Mouse (Mus musculus) neural tube, embryonic 11.5 days (tissue): ENCODE data around the gene Glp2r. TPM values are rescaled to one million over a fixed set of nuclear protein-coding genes. Genes with fewer than 3 reads are reported as not detected.

Experiments used
- ATAC-seq: fragments of 200-750 bp; cut with Nextera tagmentation; 2 replicates; pipeline ENCODE4 v1.8.0; 2017; ENCODE audit warnings: moderate number of reproducible peaks, mild to moderate bottlenecking, moderate TSS enrichment, moderate library complexity; ENCODE audit not compliant: insufficient read depth, low FRiP score, low TSS enrichment
- DNase-seq: peaks from one replicate; pipeline ENCODE4 v3.0.0-alpha.2; 2015; ENCODE audit warnings: low spot score
- H3K27ac ChIP-seq: fragments of 300-500 bp; sonication (generic); 2 replicates; pipeline ENCODE4 v1.5.1; 2014; ENCODE audit warnings: low read depth, mild to moderate bottlenecking, low read length
- H3K27me3 ChIP-seq: fragments of 300-500 bp; sonication (generic); 2 replicates; pipeline ENCODE4 v1.6.1; 2014; ENCODE audit warnings: mild to moderate bottlenecking, low read length, mixed read lengths; ENCODE audit not compliant: control insufficient read depth, insufficient read depth
- H3K36me3 ChIP-seq: fragments of 300-500 bp; sonication (generic); 2 replicates; pipeline ENCODE4 v1.6.1; 2014; ENCODE audit warnings: mild to moderate bottlenecking, low read length, moderate library complexity, mixed read lengths; ENCODE audit not compliant: control insufficient read depth, insufficient read depth
- H3K4me1 ChIP-seq: fragments of 300-500 bp; sonication (generic); 2 replicates; pipeline ENCODE4 v1.6.1; 2014; ENCODE audit warnings: low read length, mixed read lengths; ENCODE audit not compliant: control insufficient read depth, insufficient read depth
- H3K4me2 ChIP-seq: fragments of 300-500 bp; sonication (generic); 2 replicates; pipeline ENCODE4 v1.6.1; 2014; ENCODE audit warnings: low read depth, mild to moderate bottlenecking, moderate library complexity
- H3K4me3 ChIP-seq: fragments of 300-500 bp; sonication (generic); 2 replicates; pipeline ENCODE4 v1.5.1; 2014; ENCODE audit warnings: low read depth, low read length
- H3K9ac ChIP-seq: fragments of 300-500 bp; sonication (generic); 2 replicates; pipeline ENCODE4 v1.6.1; 2014; ENCODE audit warnings: mild to moderate bottlenecking, low read length
- H3K9me3 ChIP-seq: fragments of 300-500 bp; sonication (generic); 2 replicates; pipeline ENCODE4 v1.6.1; 2016; ENCODE audit warnings: low read length; ENCODE audit not compliant: control insufficient read depth
- WGBS: fragments of 180-500 bp; shearing (Covaris S2); extraction: QIAGEN DNeasy Blood & Tissue Kit; methylation state at CpG from one replicate; pipeline ENCODE4 v1.1.7; 2014; 5-methylcytosine and 5-hydroxymethylcytosine counted together
- polyA plus RNA-seq: library from polyadenylated mRNA; unstranded; fragments of >200 nt; fragmentation: Nextera tagmentation; extraction: Ambion mirVana; gene quantifications from 2 replicates; pipeline ENCODE4 v1.2.1, GENCODE M21; 2014

The Glp2r gene
- polyA plus RNA-seq, 1 experiment from 2014 or later: not detected

DNA sequence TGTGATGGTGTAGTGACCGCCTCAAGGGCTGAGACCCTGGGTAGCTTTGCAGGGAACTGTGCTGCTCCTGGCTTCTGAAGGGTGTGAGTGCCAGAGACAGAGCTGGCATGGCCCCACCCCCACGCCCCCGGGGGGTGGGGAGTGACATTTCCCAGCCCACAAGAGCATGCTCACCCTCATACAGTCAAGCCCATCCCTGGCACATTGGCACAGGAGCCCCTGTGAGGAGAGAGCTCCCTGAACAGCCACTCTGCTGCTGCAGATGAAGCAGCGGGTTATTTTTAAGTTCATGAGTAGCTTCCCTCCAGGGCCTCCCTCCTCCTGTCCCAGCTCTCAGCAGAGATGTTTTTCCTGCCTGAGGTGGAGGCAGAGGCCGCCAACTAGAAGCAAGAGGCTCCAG, 98.8 kb downstream of the Glp2r start:
- Histone ChIP-seq H3K4me1 (no peaks in the 10 kb centered on the region), H3K4me2 (no peak overlapping the region), H3K36me3 (no peaks in the 10 kb centered on the region), H3K27ac (no peak overlapping the region), H3K9ac (no peak overlapping the region), H3K9me3 (no peaks in the 10 kb centered on the region), H3K4me3 (no peak overlapping the region), H3K27me3 (no peaks in the 10 kb centered on the region)
- no peak for DNase-seq
- 79% methylated on average over 5 of the region's 5 CpGs for WGBS
- no peak for ATAC-seq

DNA sequence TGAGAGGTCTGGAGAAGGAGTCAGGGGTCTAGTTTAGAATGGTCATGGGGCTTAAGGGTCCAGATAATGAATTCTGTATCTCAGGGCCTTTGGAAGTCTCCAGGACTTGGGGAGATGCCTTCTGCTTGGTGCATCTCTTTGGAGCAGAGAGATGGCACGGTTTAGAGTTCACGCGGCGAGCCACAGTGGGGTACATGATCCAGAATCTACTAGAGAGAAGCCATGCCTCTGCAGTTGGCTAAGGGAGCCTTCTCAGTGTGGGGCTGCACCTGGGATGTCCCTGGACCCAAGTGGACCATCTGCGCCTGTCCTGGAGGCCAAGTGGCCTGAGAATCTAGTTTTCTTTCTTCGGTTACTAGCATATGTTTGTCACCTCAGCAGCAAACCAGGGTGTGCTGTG, 100.9 kb downstream of the Glp2r start:
- Histone ChIP-seq H3K27me3 (no peaks in the 10 kb centered on the region), H3K4me1 (no peaks in the 10 kb centered on the region), H3K4me2 (no peak overlapping the region), H3K36me3 (no peaks in the 10 kb centered on the region), H3K4me3 (no peak overlapping the region), H3K27ac (no peak overlapping the region), H3K9me3 (no peaks in the 10 kb centered on the region), H3K9ac (no peak overlapping the region)
- ATAC-seq: no peak
- WGBS: 98% methylated on average over 6 of the region's 6 CpGs
- DNase-seq: no peak

DNA sequence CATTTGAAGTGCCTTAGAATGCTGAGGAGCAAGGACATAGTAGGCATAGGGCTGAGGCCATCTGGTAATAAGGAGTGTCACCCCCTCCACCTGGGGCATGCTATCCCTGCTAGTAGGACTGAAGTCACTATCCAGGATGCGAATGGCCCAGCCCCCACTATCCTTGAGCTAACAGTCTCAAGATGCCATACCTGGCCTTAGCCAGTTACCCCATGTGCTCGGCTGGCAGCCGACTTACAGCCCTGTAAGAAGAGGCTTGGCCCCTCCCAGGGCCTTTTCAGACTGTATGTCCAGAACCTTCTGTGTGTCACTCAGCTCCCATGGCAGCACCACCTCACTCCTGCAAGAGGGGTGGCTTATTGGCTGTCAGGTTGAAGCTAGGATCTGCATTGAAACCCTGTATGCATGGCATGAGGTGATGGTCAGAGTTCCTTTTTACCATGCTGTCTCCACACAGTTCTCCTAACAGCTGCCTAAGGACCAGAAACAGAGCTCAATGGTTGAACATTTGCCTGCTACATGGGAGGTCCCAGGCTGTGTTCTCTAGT, 102.4 kb downstream of the Glp2r start:
- H3K4me1 ChIP-seq: no peaks in the 10 kb centered on the region
- WGBS: 85% methylated on average over 3 of the region's 3 CpGs
- no peak for DNase-seq
- no peaks in the 10 kb centered on the region for H3K9me3 ChIP-seq
- no peak for ATAC-seq
- H3K27me3 ChIP-seq: no peaks in the 10 kb centered on the region
- H3K4me3 ChIP-seq: no peak overlapping the region
- no peak overlapping the region for H3K27ac ChIP-seq
- no peaks in the 10 kb centered on the region for H3K36me3 ChIP-seq
- H3K4me2 ChIP-seq: no peak overlapping the region
- no peak overlapping the region for H3K9ac ChIP-seq

DNA sequence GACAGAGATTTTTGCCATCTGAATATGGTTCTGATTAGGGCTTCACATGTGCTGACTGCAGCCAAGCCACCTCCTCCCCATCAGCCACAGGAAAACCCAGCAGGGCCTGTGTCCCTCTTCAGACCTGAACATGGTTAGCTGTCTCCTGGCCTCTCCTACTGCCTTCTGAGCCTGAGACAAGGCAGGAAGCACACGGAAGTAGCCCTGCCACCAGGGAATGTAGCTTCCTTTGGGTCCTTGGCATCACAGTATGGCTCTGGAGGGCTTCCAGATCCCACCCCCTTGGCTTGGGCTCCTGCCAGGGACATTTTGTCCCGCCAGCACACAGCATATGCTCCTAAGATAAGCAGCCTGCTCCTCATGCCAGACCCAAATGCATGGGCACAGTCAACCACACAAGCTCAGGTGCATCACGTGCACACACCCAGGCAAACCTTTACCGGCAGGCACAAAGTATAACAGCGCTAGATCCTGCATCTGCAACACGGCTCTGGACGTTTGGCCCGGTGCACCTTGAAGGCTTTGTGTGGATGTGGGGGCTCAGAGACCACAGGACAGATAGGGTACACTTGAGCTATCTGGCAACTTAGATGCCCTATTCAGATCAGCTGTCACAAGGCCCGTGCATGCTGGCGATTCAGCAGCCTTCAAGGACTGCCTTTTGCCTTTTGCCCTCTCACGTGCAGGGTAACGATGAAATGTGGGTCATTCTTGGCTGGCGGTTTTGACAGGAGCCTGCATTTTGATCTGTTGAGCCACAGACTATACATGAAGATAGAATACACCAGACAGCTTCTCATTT, 103.2 kb downstream of the Glp2r start:
- Histone ChIP-seq H3K4me1 (no peaks in the 10 kb centered on the region), H3K27ac (no peak overlapping the region), H3K36me3 (no peaks in the 10 kb centered on the region), H3K4me2 (no peak overlapping the region), H3K9ac (no peak overlapping the region), H3K9me3 (no peaks in the 10 kb centered on the region), H3K27me3 (no peaks in the 10 kb centered on the region), H3K4me3 (no peak overlapping the region)
- DNase-seq: no peak
- WGBS: 92% methylated on average over 13 of the region's 13 CpGs
- no peak for ATAC-seq

DNA sequence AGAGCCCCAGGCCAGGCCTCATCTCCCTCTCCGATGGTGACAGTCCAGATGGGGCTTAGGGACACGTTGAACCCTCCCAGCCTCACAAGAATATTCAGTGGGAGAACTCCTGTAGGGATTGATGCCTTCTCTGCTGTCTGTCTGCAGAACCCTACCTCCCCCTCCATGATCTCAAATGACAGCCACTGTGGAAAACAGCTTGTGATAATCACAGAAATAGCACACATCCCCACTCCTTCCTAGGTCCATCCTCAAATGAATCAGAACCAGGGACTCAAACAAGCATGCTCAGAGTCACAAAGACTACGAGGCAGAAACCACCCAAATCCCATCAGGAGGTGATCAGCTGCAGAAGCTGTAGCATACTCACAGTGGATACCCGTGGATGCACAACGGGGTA, 104.8 kb downstream of the Glp2r start:
- ATAC-seq (no peak), DNase-seq (no peak)
- Histone ChIP-seq H3K36me3 (no peaks in the 10 kb centered on the region), H3K9me3 (no peaks in the 10 kb centered on the region), H3K27ac (no peak overlapping the region), H3K4me2 (no peak overlapping the region), H3K4me1 (no peaks in the 10 kb centered on the region), H3K9ac (no peak overlapping the region), H3K27me3 (no peaks in the 10 kb centered on the region), H3K4me3 (no peak overlapping the region)
- WGBS: 84% methylated on average over 5 of the region's 5 CpGs

DNA sequence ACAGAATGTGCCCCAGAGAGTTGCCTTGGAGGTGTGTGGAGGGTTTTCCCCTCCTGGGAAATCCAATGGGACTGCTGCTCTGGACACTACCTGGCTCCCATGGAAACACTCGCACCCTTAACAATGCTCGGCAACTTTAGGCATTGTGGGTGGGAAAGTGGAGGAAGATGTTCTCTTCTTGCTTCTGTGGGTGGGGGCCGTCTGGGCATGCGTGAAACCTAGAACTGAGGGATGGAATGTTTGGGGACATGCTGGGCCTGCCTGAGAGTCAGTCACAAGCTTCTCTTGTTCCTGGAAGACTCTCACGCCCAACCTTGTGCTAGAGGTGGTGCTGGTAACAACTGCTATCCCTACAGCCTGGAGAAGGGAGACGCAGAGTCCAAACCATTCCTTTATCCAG, 106.0 kb downstream of the Glp2r start:
- Histone ChIP-seq H3K4me2 (no peak overlapping the region), H3K36me3 (no peaks in the 10 kb centered on the region), H3K4me1 (no peaks in the 10 kb centered on the region), H3K9me3 (no peaks in the 10 kb centered on the region), H3K4me3 (no peak overlapping the region), H3K9ac (no peak overlapping the region), H3K27ac (no peak overlapping the region), H3K27me3 (no peaks in the 10 kb centered on the region)
- ATAC-seq (no peak), DNase-seq (no peak)
- WGBS: 86% methylated on average over 6 of the region's 6 CpGs

DNA sequence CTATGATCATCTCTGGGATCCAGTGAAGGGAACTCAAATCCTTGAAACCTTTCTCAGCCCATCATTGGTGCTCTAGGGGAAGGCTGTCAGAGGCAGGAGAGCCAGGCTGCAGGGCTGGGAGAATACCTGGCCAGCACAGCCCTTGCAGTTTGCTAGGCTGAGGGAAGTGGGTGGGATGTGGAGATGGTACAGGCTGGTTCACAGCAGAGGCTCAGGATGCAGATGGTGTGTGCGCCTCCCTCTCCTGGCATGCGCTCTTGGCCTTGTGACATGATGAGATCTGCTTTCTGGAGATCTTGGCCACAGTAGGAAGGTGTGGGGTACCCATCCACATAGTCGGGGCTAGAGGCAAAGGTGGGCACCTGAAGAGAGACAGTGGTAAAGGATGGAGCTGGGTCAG, 106.7 kb downstream of the Glp2r start:
- H3K4me1 ChIP-seq: no peaks in the 10 kb centered on the region
- no peaks in the 10 kb centered on the region for H3K27me3 ChIP-seq
- no peak overlapping the region for H3K4me3 ChIP-seq
- H3K4me2 ChIP-seq: no peak overlapping the region
- H3K36me3 ChIP-seq: no peaks in the 10 kb centered on the region
- no peak overlapping the region for H3K9ac ChIP-seq
- DNase-seq: no peak
- no peak for ATAC-seq
- 88% methylated on average over 3 of the region's 3 CpGs for WGBS
- no peaks in the 10 kb centered on the region for H3K9me3 ChIP-seq
- no peak overlapping the region for H3K27ac ChIP-seq

DNA sequence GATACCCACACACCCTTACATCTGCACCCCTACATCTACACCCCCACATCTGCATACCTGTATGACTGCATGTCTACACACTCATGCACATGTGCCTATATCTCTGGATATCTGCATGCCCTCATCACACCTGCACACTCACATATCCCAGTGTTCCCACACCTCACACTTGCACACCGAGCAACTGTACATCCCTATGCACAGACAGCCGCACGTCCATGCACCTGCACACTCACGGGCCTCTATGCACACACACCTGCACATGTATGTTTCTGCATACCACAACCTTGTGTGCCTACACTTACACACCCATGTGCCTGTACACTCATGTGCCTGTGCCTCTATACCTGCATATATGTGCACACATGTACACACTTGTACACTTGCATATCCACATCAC, 107.5 kb downstream of the Glp2r start:
- DNase-seq (no peak), ATAC-seq (no peak)
- no peaks in the 10 kb centered on the region for H3K27me3 ChIP-seq
- no peaks in the 10 kb centered on the region for H3K36me3 ChIP-seq
- no peak overlapping the region for H3K4me2 ChIP-seq
- H3K4me3 ChIP-seq: no peak overlapping the region
- no peaks in the 10 kb centered on the region for H3K9me3 ChIP-seq
- H3K27ac ChIP-seq: no peak overlapping the region
- no peak overlapping the region for H3K9ac ChIP-seq
- WGBS: 92% methylated on average over 4 of the region's 4 CpGs
- H3K4me1 ChIP-seq: no peaks in the 10 kb centered on the region

DNA sequence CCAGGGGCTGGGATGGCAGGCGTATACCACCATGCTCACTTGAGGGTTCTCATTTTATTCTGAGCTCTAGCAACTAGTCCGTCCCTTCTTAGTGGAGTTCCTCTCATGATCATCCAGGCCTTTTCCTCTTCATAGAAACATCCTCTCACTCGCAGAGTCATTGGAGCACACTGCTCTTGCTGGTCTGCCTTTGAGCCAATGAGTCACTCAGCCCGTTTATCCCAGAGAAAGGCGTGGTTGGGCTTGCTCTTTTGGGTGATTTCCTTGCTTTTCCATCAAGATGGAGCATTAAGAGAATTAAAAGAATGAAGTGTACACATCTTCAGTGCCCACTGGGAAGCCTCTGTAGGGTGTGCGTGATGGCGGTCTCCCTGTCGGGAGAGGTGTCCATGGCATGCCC, 109.5 kb downstream of the Glp2r start:
- WGBS: 93% methylated on average over 8 of the region's 8 CpGs
- no peak overlapping the region for H3K4me3 ChIP-seq
- DNase-seq (no peak), ATAC-seq (no peak)
- no peak overlapping the region for H3K27ac ChIP-seq
- H3K9me3 ChIP-seq: no peaks in the 10 kb centered on the region
- no peaks in the 10 kb centered on the region for H3K4me1 ChIP-seq
- no peaks in the 10 kb centered on the region for H3K36me3 ChIP-seq
- no peak overlapping the region for H3K9ac ChIP-seq
- no peak overlapping the region for H3K4me2 ChIP-seq
- no peaks in the 10 kb centered on the region for H3K27me3 ChIP-seq
